Mouse (Mus musculus) kidney, postnatal 36 days (tissue): Measurements from ENCODE around the gene Setd2.

Experiments used
- DNase-seq, 2 experiments: peaks; one replicate each; pipeline ENCODE4 v3.0.0; 2021 to 2022; ENCODE audit warnings: mixed read lengths in 2 of 2

Gene Setd2

GRCm38 (mm10) chr9:110532538-110533291 lies at the start of gene Setd2:
Gene Setd2 (plus strand): TSS chr9:110532597.
- DNase-seq, result peak; percentile 51 to 83

- no peak for DNase-seq
These were observed 43.6 kb upstream of the Setd2 start for GRCm38 (mm10) chr9:110488841-110489240.

GRCm38 (mm10) chr9:110490913-110491312 lies 41.5 kb upstream of the Setd2 start:
- DNase-seq, result peak in 1 of 2 experiments; percentile 48

GRCm38 (mm10) chr9:110525737-110526136 lies 6.7 kb upstream of the Setd2 start:
- no peak for DNase-seq

DNA sequence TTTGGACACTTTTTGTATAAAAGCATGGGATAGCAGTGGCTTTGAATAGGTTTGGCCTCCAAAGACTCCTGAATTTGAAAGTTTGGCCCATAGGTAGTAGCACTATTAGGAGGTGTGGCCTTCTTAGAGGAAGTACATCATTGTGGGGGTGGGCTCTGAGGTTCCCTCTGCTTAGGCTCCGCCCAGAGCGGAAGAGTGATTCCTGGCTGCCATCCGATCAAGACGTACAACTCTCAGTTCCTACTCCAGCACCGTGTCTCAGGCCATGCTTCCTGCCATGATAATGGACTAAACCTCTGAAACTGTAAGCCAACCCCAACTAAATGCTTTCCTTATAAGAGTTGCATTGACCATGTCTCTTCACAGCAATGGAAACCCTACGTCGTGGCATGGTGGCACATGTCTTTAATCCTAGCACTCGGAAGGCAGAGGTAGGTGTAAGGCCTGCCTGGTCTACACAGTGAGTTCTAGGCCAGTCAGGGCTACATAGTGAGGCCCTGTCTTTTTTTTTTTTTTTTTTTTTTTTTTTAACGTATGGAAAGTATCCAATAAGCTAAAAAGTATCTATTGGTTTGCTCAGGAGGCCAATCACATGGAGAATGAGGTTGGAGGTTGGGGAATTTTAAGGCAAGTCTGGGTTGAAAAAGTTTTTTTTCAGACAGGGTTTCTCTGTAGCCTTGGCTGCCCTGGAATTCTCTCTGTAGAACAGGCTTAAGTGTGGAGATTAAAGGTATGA lies 3.2 kb upstream of the Setd2 start:
- no peak for DNase-seq

DNA sequence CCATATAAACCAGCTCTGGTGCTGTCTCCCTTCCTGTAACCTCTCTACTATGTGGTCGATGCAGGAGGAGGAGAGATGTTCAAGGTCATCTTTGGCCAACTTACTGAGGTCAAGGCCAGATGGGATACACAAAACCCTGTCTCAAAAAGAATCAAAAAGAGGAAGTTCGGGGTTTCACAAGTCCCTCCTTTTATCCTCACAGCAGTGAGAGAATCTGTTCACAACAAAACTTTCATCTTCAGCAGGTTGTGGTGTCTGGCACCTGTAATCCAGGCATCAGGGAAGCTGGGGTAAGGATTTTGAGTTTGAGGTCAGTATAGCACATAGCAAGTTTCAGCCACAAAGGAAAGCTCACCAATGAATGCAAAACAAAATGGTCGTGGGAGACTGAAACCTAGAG lies 1.7 kb upstream of the Setd2 start:
- DNase-seq, result no peak

DNA sequence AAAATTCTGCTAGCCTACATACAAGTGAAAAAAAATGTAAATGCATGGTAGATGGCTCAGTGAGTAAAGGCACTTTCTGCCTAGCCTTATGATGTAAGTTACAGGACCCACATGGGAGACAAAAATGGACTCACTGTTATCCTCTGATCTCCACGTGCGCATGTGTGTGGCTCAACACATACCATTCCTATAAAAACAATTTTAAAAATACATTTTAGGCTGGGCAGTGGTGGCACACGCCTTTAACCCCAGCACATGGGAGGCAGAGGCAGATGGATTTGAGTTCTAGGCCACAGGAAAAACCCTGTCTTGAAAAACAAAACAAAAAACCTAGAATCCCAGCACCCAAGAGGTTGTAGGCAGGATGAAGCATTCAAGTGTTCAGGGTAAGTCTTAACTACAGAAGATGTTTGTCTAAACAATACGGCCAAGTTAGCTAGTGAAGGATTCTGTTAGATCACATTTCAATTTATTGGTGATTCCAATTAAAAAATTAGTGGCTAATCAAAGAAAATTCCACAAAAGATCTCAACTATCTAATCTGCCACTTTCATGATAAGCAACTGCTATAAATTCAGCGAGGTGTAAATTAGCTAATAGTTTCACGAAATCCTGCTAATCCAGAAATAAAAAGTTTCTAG lies 1.1 kb upstream of the Setd2 start:
- DNase-seq, result no peak

GRCm38 (mm10) chr9:110531914-110532489 lies 395 bp upstream of the Setd2 start:
- peak; percentile 97 for DNase-seq

DNA sequence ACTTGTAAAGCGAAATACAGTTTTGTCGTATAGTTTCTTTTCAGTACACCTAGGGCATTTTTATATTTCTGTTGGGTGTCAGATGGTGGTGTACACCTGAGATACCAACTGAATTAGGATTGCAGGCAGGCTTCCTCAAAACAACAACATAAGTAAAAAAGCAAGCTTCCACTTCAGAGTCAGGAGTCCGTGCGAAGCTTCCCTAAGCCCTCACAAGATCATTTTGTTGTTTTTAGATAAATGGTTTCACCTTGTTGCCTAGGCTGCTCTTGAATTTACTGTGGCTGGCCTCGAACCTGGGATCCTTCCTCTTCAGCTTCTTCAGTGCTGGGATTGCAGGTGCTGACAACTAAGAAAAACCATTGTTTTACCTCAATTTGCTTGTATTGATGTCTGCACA lies 1.2 kb downstream of the Setd2 start:
- DNase-seq, result peak in 1 of 2 experiments; percentile 21

DNA sequence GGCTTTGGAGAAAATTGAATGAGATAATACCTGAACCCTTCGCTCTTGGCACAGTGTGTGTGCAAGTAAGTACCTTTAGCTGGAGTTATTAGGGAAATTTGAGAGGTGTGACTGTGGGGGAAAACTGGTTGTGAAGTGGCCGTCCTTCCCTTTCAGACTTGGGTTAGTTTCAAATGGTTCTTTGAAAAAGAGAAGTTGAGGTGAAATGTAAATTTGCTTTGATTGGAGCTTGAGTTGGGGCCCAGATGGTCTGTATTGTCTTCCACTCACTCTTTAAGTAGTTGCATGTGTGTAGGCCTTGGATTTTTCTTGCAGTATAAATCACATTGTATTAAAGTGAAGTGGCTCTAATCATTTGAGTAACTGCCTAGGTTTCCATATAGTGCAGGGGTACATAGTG lies 2.7 kb downstream of the Setd2 start:
- DNase-seq, result no peak

- no peak for DNase-seq
These were observed 4.2 kb downstream of the Setd2 start for GRCm38 (mm10) chr9:110536636-110537035.

- no peak for DNase-seq
These were observed 6.1 kb downstream of the Setd2 start for GRCm38 (mm10) chr9:110538511-110538910.

GRCm38 (mm10) chr9:110541988-110542387 lies 9.6 kb downstream of the Setd2 start:
- DNase-seq, result no peak

DNA sequence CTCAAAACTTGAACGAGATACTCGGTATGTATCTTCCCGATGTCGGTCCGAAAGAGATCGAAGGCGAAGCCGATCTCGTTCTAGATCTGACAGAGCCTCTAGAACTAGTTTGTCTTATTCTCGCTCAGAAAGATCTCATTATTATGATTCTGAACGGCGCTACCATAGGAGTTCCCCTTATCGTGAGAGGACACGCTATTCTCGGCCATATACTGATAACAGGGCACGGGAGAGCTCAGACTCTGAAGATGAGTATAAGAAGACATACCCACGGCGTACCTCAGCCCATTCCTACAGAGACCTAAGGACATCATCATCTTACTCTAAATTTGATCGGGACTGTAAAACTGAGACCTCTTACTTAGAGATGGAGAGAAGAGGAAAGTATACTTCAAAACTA lies 15.9 kb downstream of the Setd2 start:
- no peak for DNase-seq

GRCm38 (mm10) chr9:110568309-110568708 lies 35.9 kb downstream of the Setd2 start:
- DNase-seq, result no peak

GRCm38 (mm10) chr9:110582161-110582560 lies 49.8 kb downstream of the Setd2 start:
- no peak for DNase-seq

DNA sequence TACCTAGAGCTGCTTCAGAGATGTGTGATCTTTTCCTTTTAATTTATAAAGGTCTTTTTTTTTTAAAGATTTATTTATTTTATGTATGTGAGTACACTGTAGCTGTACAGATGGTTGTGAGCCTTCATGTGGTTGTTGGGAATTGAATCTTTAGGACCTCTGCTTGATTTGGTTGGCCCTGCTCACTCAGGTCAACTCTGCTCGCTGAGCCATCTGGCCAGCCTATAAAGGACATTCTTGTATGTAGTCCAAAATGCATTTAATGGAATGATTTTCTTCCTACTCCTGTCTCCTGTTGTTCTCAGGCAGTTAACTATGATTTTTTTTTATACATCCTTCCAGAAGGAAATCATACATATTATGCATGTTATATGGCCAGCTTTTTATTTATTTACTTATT lies 51.1 kb downstream of the Setd2 start:
- no peak for DNase-seq

DNA sequence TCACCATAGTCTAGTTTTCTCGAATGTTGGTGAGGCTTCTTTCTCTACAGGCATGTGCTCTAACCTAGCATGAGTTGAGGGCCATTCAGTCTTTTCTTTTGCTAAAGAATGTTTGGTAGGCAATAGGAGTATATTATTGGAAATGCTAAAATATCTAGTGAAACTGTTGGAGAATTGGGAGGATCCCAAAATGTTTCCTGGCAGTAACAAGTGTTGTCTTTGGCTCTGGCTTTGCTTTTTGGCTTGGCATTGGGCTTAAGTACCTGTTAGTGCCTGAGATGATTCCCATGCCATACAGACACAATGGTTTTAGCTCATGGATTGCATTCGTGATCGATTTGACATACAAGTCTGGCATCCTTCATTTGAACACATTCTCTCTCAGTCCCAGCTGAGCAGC lies 79.1 kb downstream of the Setd2 start:
- DNase-seq, result no peak

DNA sequence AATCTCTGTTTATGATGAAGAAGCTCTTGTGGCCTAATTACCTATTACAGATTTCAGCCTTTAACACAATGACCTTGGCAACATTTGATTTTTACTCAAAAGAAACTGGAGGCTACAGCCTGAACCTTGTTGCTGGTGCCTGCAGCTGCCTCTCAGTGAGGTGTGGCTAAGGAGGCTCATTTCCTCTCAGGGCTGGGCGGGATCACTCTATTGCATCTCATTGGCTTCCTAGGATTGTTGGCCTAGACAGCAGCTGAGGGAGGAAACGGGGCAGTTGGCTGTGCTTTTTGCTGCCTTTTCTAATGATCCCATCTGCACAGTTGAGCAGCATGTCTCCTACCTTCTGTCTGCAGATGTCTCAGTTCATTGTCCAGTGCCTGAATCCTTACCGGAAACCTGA lies 84.7 kb downstream of the Setd2 start:
- peak; percentile 29 to 41 for DNase-seq

GRCm38 (mm10) chr9:110620180-110620579 lies 87.8 kb downstream of the Setd2 start:
- DNase-seq, result no peak

GRCm38 (mm10) chr9:110620685-110621084 lies 88.3 kb downstream of the Setd2 start:
- no peak for DNase-seq

GRCm38 (mm10) chr9:110622621-110623219 lies 90.3 kb downstream of the Setd2 start:
- no peak for DNase-seq
